Mouse (Mus musculus): ENCODE results near the gene Hectd4. TPM values are rescaled to one million over a fixed set of nuclear protein-coding genes. Genes with fewer than 3 reads are reported as not detected.
"Not testable (repeated sequence)": the region's sequence is repeated elsewhere in the genome, so short reads cannot be mapped to it uniquely, and the experiment has no call there.

Gene Hectd4
- polyA plus RNA-seq, 1 experiment from 2014 or later, result 14.7 TPM

GRCm38 (mm10) chr5:121339507-121340230, 119.7 kb downstream of the Hectd4 start:
- no peak for ATAC-seq (ENCODE audit: low read depth)
- H3K27me3 ChIP-seq, result no peaks in the 10 kb centered on the region
- H3K9ac ChIP-seq, result no peak overlapping the region
- WGBS, result 94% methylated on average over 7 of the region's 7 CpGs
- no peak overlapping the region for H3K4me3 ChIP-seq
- no peak overlapping the region for H3K27ac ChIP-seq (replicated peaks)
- no peaks in the 10 kb centered on the region for H3K9me3 ChIP-seq
- H3K4me2 ChIP-seq, result no peak overlapping the region
- peaks cover 98% of the 10 kb centered on the region for H3K36me3 ChIP-seq
- H3K4me1 ChIP-seq (replicated peaks), result no peaks in the 10 kb centered on the region

- Histone ChIP-seq H3K27me3 (no peaks in the 10 kb centered on the region), H3K9me3 (no peaks in the 10 kb centered on the region), H3K9ac (no peak overlapping the region), H3K4me2 (no peak overlapping the region), H3K4me1 (replicated peaks) (no peaks in the 10 kb centered on the region), H3K36me3 (peaks cover 98% of the 10 kb centered on the region), H3K4me3 (no peak overlapping the region), H3K27ac (replicated peaks) (no peak overlapping the region)
- 52% methylated on average over 7 of the region's 7 CpGs for WGBS
- no peak for ATAC-seq (ENCODE audit: low read depth)
These were observed 121.0 kb downstream of the Hectd4 start for GRCm38 (mm10) chr5:121340965-121341473.

- no peak overlapping the region for H3K9ac ChIP-seq
- no peak overlapping the region for H3K4me3 ChIP-seq
- peaks cover 97% of the 10 kb centered on the region for H3K36me3 ChIP-seq
- WGBS, result 93% methylated on average over 11 of the region's 11 CpGs
- H3K9me3 ChIP-seq, result no peaks in the 10 kb centered on the region
- no peaks in the 10 kb centered on the region for H3K27me3 ChIP-seq
- no peak overlapping the region for H3K4me2 ChIP-seq
- no peak for ATAC-seq (ENCODE audit: low read depth)
- no peaks in the 10 kb centered on the region for H3K4me1 ChIP-seq (replicated peaks)
- H3K27ac ChIP-seq (replicated peaks), result no peak overlapping the region
These were observed 122.5 kb downstream of the Hectd4 start for GRCm38 (mm10) chr5:121342490-121342889.

GRCm38 (mm10) chr5:121343997-121344396, 124.0 kb downstream of the Hectd4 start:
- Histone ChIP-seq H3K4me2 (no peak overlapping the region), H3K4me1 (replicated peaks) (no peaks in the 10 kb centered on the region), H3K36me3 (peaks cover 96% of the 10 kb centered on the region), H3K27ac (replicated peaks) (no peak overlapping the region), H3K9me3 (no peaks in the 10 kb centered on the region), H3K27me3 (no peaks in the 10 kb centered on the region), H3K4me3 (no peak overlapping the region), H3K9ac (no peak overlapping the region; the same call in 1 of the 2 replicates)
- no peak for ATAC-seq (ENCODE audit: low read depth)
- WGBS, result 94% methylated on average over 8 of the region's 8 CpGs

GRCm38 (mm10) chr5:121359229-121359628, 139.2 kb downstream of the Hectd4 start:
- no peak for ATAC-seq (ENCODE audit: low read depth)
- H3K9me3 ChIP-seq, result no peaks in the 10 kb centered on the region
- H3K27me3 ChIP-seq, result no peaks in the 10 kb centered on the region
- H3K36me3 ChIP-seq, result peaks cover 98% of the 10 kb centered on the region
- no peak overlapping the region for H3K9ac ChIP-seq
- no peak overlapping the region for H3K27ac ChIP-seq (replicated peaks)
- 87% methylated on average over 9 of the region's 9 CpGs for WGBS
- no peaks in the 10 kb centered on the region for H3K4me1 ChIP-seq (replicated peaks)
- H3K4me3 ChIP-seq, result no peak overlapping the region
- no peak overlapping the region for H3K4me2 ChIP-seq

- Histone ChIP-seq H3K4me2 (no peak overlapping the region), H3K27ac (replicated peaks) (no peak overlapping the region), H3K9ac (no peak overlapping the region), H3K4me3 (no peak overlapping the region), H3K36me3 (peaks cover 99% of the 10 kb centered on the region), H3K9me3 (no peaks in the 10 kb centered on the region), H3K4me1 (replicated peaks) (no peaks in the 10 kb centered on the region), H3K27me3 (no peaks in the 10 kb centered on the region)
- WGBS, result 87% methylated on average over 5 of the region's 5 CpGs
- no peak for ATAC-seq (ENCODE audit: low read depth)
These were observed 141.7 kb downstream of the Hectd4 start for GRCm38 (mm10) chr5:121361696-121362095.

GRCm38 (mm10) chr5:121363441-121363840, 143.4 kb downstream of the Hectd4 start:
- peaks cover 99% of the 10 kb centered on the region for H3K36me3 ChIP-seq
- no peaks in the 10 kb centered on the region for H3K27me3 ChIP-seq
- no peak overlapping the region for H3K4me2 ChIP-seq
- H3K4me3 ChIP-seq, result no peak overlapping the region
- no peak for ATAC-seq (ENCODE audit: low read depth)
- no peak overlapping the region for H3K27ac ChIP-seq (replicated peaks)
- 91% methylated on average over 7 of the region's 7 CpGs for WGBS
- no peaks in the 10 kb centered on the region for H3K4me1 ChIP-seq (replicated peaks)
- no peak overlapping the region for H3K9ac ChIP-seq
- H3K9me3 ChIP-seq, result no peaks in the 10 kb centered on the region

- no peaks in the 10 kb centered on the region for H3K9me3 ChIP-seq
- H3K4me2 ChIP-seq, result no peak overlapping the region
- H3K36me3 ChIP-seq, result peaks cover 94% of the 10 kb centered on the region
- 83% methylated on average over 16 of the region's 16 CpGs for WGBS
- ATAC-seq (ENCODE audit: low read depth), result no peak
- H3K27me3 ChIP-seq, result no peaks in the 10 kb centered on the region
- no peaks in the 10 kb centered on the region for H3K4me1 ChIP-seq (replicated peaks)
- H3K9ac ChIP-seq, result no peak overlapping the region
- no peak overlapping the region for H3K4me3 ChIP-seq
- H3K27ac ChIP-seq (replicated peaks), result no peak overlapping the region
These were observed 146.6 kb downstream of the Hectd4 start for GRCm38 (mm10) chr5:121366449-121367225.

- Histone ChIP-seq H3K4me1 (replicated peaks) (no peaks in the 10 kb centered on the region), H3K36me3 (peaks cover 94% of the 10 kb centered on the region), H3K9ac (no peak overlapping the region), H3K4me3 (no peak overlapping the region), H3K9me3 (no peaks in the 10 kb centered on the region), H3K27me3 (no peaks in the 10 kb centered on the region), H3K27ac (replicated peaks) (no peak overlapping the region), H3K4me2 (no peak overlapping the region)
- WGBS, result 86% methylated on average over 4 of the region's 4 CpGs
- ATAC-seq (ENCODE audit: low read depth), result no peak
These were observed 147.2 kb downstream of the Hectd4 start for GRCm38 (mm10) chr5:121367255-121367654.

GRCm38 (mm10) chr5:121371712-121372111, 151.7 kb downstream of the Hectd4 start:
- WGBS, result 83% methylated on average over 6 of the region's 6 CpGs
- H3K4me2 ChIP-seq, result no peak overlapping the region
- peaks cover 91% of the 10 kb centered on the region for H3K36me3 ChIP-seq
- H3K9me3 ChIP-seq, result no peaks in the 10 kb centered on the region
- no peak overlapping the region for H3K4me3 ChIP-seq
- no peak overlapping the region for H3K9ac ChIP-seq
- no peak overlapping the region for H3K27ac ChIP-seq (replicated peaks)
- no peaks in the 10 kb centered on the region for H3K4me1 ChIP-seq (replicated peaks)
- H3K27me3 ChIP-seq, result no peaks in the 10 kb centered on the region
- ATAC-seq (ENCODE audit: low read depth), result no peak

- WGBS, result 91% methylated on average over 3 of the region's 3 CpGs
- no peak for ATAC-seq (ENCODE audit: low read depth)
These were observed 154.8 kb downstream of the Hectd4 start for GRCm38 (mm10) chr5:121374790-121375189.

GRCm38 (mm10) chr5:121376972-121377371, 157.0 kb downstream of the Hectd4 start:
- not testable (repeated sequence) for H3K4me1 ChIP-seq (replicated peaks); H3K27me3 ChIP-seq; H3K9me3 ChIP-seq; ATAC-seq (ENCODE audit: low read depth); H3K9ac ChIP-seq; H3K4me3 ChIP-seq; H3K27ac ChIP-seq (replicated peaks); H3K4me2 ChIP-seq
- 77% methylated on average over 5 of the region's 5 CpGs for WGBS
- peaks cover 94% of the 10 kb centered on the region for H3K36me3 ChIP-seq

More at GRCm38 (mm10) chr5:121374790-121375189, 154.8 kb downstream of the Hectd4 start:
- Histone ChIP-seq H3K4me3 (no peak overlapping the region), H3K9me3 (no peaks in the 10 kb centered on the region), H3K36me3 (peaks cover 91% of the 10 kb centered on the region), H3K4me1 (replicated peaks) (no peaks in the 10 kb centered on the region), H3K4me2 (no peak overlapping the region), H3K27ac (replicated peaks) (no peak overlapping the region), H3K27me3 (no peaks in the 10 kb centered on the region), H3K9ac (no peak overlapping the region)
